Comparison of ENCODE assay signal across 8 mouse cellular contexts in the genomic region with DNA sequence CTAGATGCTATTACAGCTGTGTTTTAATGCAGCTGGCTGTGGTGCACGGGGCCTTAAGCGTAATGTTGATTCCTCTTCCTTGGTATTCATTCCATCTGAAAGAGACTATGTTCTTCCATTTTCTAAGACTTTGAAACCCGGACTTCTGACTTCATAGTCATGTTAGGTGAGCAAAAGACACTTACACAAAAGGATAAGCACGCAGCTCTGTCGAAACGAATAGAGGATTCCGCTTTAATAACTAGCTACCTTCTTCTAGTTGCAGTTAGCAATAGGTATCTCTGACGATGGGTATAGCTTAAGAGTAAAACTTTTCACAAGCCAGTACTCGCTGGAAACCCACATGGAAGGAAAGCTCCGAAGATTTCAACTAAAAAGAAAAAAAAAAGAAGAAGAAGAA. TPM values are rescaled to one million over a fixed set of nuclear protein-coding genes. Genes with fewer than 3 reads are reported as not detected.
DNase-seq lines count a peak whose midpoint lies in the region; ATAC-seq and TF ChIP-seq lines count a peak whose summit lies in the region.

No protein-coding gene starts in this region.

- no peaks in the 10 kb centered on the region for H3K9me3 ChIP-seq in neural tube, embryonic 11.5 days (ENCODE audit: control insufficient read depth, low read length)
- H3K9me3 ChIP-seq in forebrain, embryonic 15.5 days, result no peaks in the 10 kb centered on the region
- H3K9me3 ChIP-seq in limb, embryonic 14.5 days (ENCODE audit: control insufficient read depth, low read length), result no peaks in the 10 kb centered on the region
- H3K9me3 ChIP-seq in stomach, embryonic 16.5 days (replicated peaks; ENCODE audit: control insufficient read depth, low read length), result no peaks in the 10 kb centered on the region

- no peak overlapping the region for H3K27ac ChIP-seq in neural tube, embryonic 11.5 days (ENCODE audit: low read depth, low read length)
- H3K27ac ChIP-seq in forebrain, embryonic 15.5 days (replicated peaks), result no peak overlapping the region
- peak overlapping the region; percentile 95 for H3K27ac ChIP-seq in limb, embryonic 14.5 days (replicated peaks; ENCODE audit: low read depth, low read length)
- peak overlapping the region; percentile 95 for H3K27ac ChIP-seq in stomach, embryonic 16.5 days (ENCODE audit: low read length)

- TF ChIP-seq POLR2A in limb, embryonic 14.5 days (IDR thresholded peaks at IDR 0.05; ENCODE audit: borderline replicate concordance, extremely low read depth, insufficient read depth, insufficient read length), result no peak

- no peaks in the 10 kb centered on the region for H3K27me3 ChIP-seq in neural tube, embryonic 11.5 days (ENCODE audit: control insufficient read depth, insufficient read depth, low read length)
- no peaks in the 10 kb centered on the region for H3K27me3 ChIP-seq in forebrain, embryonic 15.5 days
- no peaks in the 10 kb centered on the region for H3K27me3 ChIP-seq in limb, embryonic 14.5 days (ENCODE audit: control insufficient read depth, insufficient read depth, low read length)
- no peaks in the 10 kb centered on the region for H3K27me3 ChIP-seq in stomach, embryonic 16.5 days (ENCODE audit: control insufficient read depth, insufficient read depth, low read length)

- no peaks in the 10 kb centered on the region for H3K4me1 ChIP-seq in neural tube, embryonic 11.5 days (ENCODE audit: control insufficient read depth, insufficient read depth, low read length)
- peaks cover 17% of the 10 kb centered on the region for H3K4me1 ChIP-seq in forebrain, embryonic 15.5 days
- peaks cover 40% of the 10 kb centered on the region for H3K4me1 ChIP-seq in limb, embryonic 14.5 days (ENCODE audit: control insufficient read depth, insufficient read depth, low read length)
- H3K4me1 ChIP-seq in stomach, embryonic 16.5 days (ENCODE audit: control insufficient read depth, insufficient read depth, low read length), result peaks cover 33% of the 10 kb centered on the region

- WGBS in neural tube, embryonic 11.5 days, result 3% methylated on average over 10 of the region's 10 CpGs
- WGBS in forebrain, embryonic 15.5 days, result 3% methylated on average over 10 of the region's 10 CpGs
- WGBS in limb, embryonic 14.5 days, result 3% methylated on average over 10 of the region's 10 CpGs
- WGBS in stomach, embryonic 16.5 days, result 3% methylated on average over 10 of the region's 10 CpGs

- peak overlapping the region; percentile 95 for H3K4me2 ChIP-seq in neural tube, embryonic 11.5 days (ENCODE audit: low read depth)
- peak overlapping the region; percentile 92 for H3K4me2 ChIP-seq in forebrain, embryonic 15.5 days (replicated peaks)
- H3K4me2 ChIP-seq in limb, embryonic 14.5 days (replicated peaks; ENCODE audit: low read depth, low read length, severe bottlenecking), result peak overlapping the region; percentile 88
- H3K4me2 ChIP-seq in stomach, embryonic 16.5 days (ENCODE audit: low read depth, low read length), result peak overlapping the region; percentile 89

- no peak for DNase-seq in neural tube, embryonic 11.5 days (ENCODE audit: low spot score)
- no peak for DNase-seq in neural tube, embryonic 10.5 days (ENCODE audit: extremely low spot score, low spot score)
- DNase-seq in limb, embryonic 14.5 days (ENCODE audit: low spot score), result no peak
- DNase-seq in kidney, postnatal 25 days, result no peak
- DNase-seq in B cell, adult 2 months, result no peak
- no peak for DNase-seq in spleen, postnatal 10 days (ENCODE audit: low spot score in 2 of 2)

- ATAC-seq in neural tube, embryonic 11.5 days (ENCODE audit: insufficient read depth, low FRiP score, low TSS enrichment), result no peak
- ATAC-seq in forebrain, embryonic 15.5 days (replicated peaks), result no peak
- no peak for ATAC-seq in limb, embryonic 14.5 days (ENCODE audit: low FRiP score, low read depth)
- ATAC-seq in stomach, embryonic 16.5 days (ENCODE audit: insufficient read depth, low FRiP score), result no peak

- no peaks in the 10 kb centered on the region for H3K36me3 ChIP-seq in neural tube, embryonic 11.5 days (ENCODE audit: control insufficient read depth, insufficient read depth, low read length)
- no peaks in the 10 kb centered on the region for H3K36me3 ChIP-seq in forebrain, embryonic 15.5 days
- H3K36me3 ChIP-seq in limb, embryonic 14.5 days (ENCODE audit: control insufficient read depth, insufficient read depth, low read length), result peaks cover 18% of the 10 kb centered on the region
- H3K36me3 ChIP-seq in stomach, embryonic 16.5 days (ENCODE audit: control insufficient read depth, insufficient read depth, low read length), result no peaks in the 10 kb centered on the region

- H3K4me3 ChIP-seq in neural tube, embryonic 11.5 days (ENCODE audit: low read depth, low read length), result peak overlapping the region; percentile 58
- peak overlapping the region; percentile 68 for H3K4me3 ChIP-seq in forebrain, embryonic 15.5 days
- peak overlapping the region; percentile 82 for H3K4me3 ChIP-seq in limb, embryonic 14.5 days (replicated peaks; ENCODE audit: low read length)
- H3K4me3 ChIP-seq in stomach, embryonic 16.5 days (replicated peaks; ENCODE audit: low read length), result peak overlapping the region; percentile 85

- peak overlapping the region; percentile 73 for H3K9ac ChIP-seq in neural tube, embryonic 11.5 days (ENCODE audit: low read length)
- peak overlapping the region; percentile 60; the same call in 1 of the 2 replicates for H3K9ac ChIP-seq in forebrain, embryonic 15.5 days (replicated peaks)
- peak overlapping the region; percentile 95 for H3K9ac ChIP-seq in limb, embryonic 14.5 days (ENCODE audit: low read depth, low read length, severe bottlenecking)
- peak overlapping the region; percentile 93 for H3K9ac ChIP-seq in stomach, embryonic 16.5 days (ENCODE audit: low read length)

RNA-seq across cellular contexts. Expression of gene Lpar1, which starts 1.5 kb away (rescaled TPM):
- 60.3 and 69.8 TPM in 2 replicates for polyA plus RNA-seq in neural tube, embryonic 11.5 days (2014; fragmentation: Nextera tagmentation; extraction: Ambion mirVana)
- 28.4 and 29.6 TPM in 2 replicates for polyA plus RNA-seq in forebrain, embryonic 15.5 days (2015; fragmentation: Nextera tagmentation; extraction: Ambion mirVana)
- polyA plus RNA-seq in limb, embryonic 14.5 days (2012; rRNA removed), result 90.8 and 114 TPM in 2 replicates
- polyA plus RNA-seq in limb, embryonic 14.5 days (2014; fragmentation: Nextera tagmentation; extraction: Ambion mirVana), result 161 and 187 TPM in 2 replicates
- 76.6 and 79.4 TPM in 2 replicates for polyA plus RNA-seq in stomach, embryonic 16.5 days (2015; fragmentation: Nextera tagmentation; extraction: Ambion mirVana)

Comparison
In these comparisons a context has a peak if more than half of its experiments do, and no peak if none do; other contexts are left out.
1. H3K27ac ChIP-seq: peak in limb, embryonic 14.5 days (single experiment) and stomach, embryonic 16.5 days (single experiment); none in neural tube, embryonic 11.5 days (single experiment) and forebrain, embryonic 15.5 days (single experiment).
2. Peak in every context shown above with its lines, with median percentiles within 50 percentile points of each other: H3K4me2 ChIP-seq, H3K4me3 ChIP-seq and H3K9ac ChIP-seq.